Mouse (Mus musculus) lung, adult 2 months (tissue): Measurements from ENCODE around the gene Krtap9-5.

Experiments used
- CTCF ChIP-seq: fragments of 200-500 bp; IDR thresholded peaks from 2 replicates; pipeline ENCODE4 v1.5.1; 2011; ENCODE audit warnings: mild to moderate bottlenecking, low read length, control low read depth; ENCODE audit not compliant: insufficient read depth
- POLR2A ChIP-seq: fragments of 200-500 bp; IDR thresholded peaks from 2 replicates; pipeline ENCODE4 v1.6.1; 2011; ENCODE audit warnings: low read depth, mild to moderate bottlenecking, control low read depth, low read length, borderline replicate concordance; ENCODE audit errors: extremely low read depth

DNA sequence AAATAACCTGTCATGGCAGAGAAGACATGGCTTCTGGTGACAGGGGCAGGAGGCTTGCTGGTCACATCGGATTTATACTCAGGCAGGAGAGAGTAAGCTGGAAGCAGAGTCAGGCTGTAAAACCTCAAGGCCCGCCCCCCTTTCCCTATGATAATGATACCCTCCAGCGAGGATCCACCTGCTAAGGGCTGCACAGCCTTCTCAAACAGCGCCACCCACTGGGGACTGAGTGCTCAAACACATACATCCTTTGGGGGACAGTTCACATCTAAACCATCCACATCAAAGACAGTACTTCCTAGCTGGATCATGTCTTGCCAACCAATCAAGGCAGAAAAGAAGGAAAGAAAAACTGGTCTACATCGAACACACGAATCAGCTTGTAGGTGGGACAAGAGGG is 15.9 kb downstream of the Krtap9-5 start:
- TF ChIP-seq POLR2A (no peak), CTCF (no peak)
